Mouse (Mus musculus) layer of hippocampus, adult 11-12 months (tissue): Measurements from ENCODE around the gene Tcl1b3.
"Not testable (repeated sequence)": the region's sequence is repeated elsewhere in the genome, so short reads cannot be mapped to it uniquely, and the experiment has no call there.

ENCODE experiments used
- DNase-seq: peaks from one replicate; pipeline ENCODE4 v3.0.0; 2022; ENCODE audit warnings: low spot score

The Tcl1b3 gene

DNA sequence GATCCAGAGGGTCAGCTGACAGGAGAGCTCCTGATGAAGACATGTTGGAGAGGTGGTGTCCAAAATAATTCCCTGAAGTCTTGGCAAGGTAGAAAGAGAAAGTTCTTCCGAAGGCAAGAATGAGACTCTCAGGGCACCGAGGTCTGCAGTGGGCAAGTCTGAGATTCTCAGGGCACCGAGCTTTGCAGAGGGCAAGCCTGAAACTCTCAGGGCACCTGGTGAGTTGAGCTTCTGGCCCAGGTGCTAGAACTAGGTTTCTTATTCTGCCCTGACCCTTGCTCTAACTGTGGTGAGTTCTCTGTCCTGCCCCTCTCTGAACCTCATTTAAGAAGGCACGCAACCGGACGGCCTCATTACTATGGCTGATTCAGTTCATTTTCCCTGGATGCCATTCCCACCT lies at the start of gene Tcl1b3:
TSS of gene Tcl1b3 (plus strand) at position 301 of the 400 bp plus-strand sequence.
- not testable (repeated sequence) for DNase-seq

DNA sequence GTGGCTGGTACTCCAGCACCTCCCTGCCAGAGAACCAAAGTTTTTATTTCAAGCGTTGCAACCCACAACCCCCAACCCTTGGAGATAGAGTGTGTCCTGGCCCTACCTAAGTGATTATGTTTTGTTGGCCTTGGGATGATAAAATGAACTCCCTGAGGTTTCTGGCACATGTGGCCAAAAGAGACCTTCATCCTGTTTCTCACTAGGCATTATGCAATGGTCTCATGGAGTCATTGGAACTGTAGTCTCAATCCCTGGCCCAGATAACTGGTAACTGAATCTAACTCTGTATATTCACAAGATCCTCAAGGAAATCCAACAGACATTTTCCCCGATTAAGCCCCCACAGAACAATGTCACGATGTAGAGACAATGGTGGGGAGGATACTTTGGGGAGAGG lies 47.7 kb upstream of the Tcl1b3 start:
- no peak for DNase-seq

DNA sequence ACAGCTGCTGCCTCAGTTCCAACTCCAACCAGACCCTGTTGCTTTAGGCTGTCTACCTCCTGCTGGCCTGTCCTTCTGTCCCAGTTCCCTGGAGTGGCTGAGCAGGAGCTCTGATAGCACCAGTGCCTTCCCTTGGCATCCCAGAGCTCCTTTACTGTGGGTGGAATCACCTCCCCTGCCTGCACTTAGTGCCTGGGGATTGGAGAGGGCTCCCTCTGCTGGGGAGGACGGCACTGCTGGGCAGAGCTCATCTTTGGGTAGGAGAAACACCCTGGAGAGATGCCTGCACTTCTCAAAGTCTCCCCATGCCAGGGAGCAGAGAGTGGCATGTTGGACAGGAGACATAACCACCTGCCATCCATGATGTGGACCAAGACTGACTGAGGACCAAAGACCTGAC lies 45.9 kb upstream of the Tcl1b3 start:
- not testable (repeated sequence) for DNase-seq

- DNase-seq = no peak
These were observed 45.1 kb upstream of the Tcl1b3 start, which contains the start of gene Tcl1b2 for GRCm38 (mm10) chr12:105145714-105146113. Gene Tcl1b2, plus strand, starts transcription at chr12:105146014.

DNA sequence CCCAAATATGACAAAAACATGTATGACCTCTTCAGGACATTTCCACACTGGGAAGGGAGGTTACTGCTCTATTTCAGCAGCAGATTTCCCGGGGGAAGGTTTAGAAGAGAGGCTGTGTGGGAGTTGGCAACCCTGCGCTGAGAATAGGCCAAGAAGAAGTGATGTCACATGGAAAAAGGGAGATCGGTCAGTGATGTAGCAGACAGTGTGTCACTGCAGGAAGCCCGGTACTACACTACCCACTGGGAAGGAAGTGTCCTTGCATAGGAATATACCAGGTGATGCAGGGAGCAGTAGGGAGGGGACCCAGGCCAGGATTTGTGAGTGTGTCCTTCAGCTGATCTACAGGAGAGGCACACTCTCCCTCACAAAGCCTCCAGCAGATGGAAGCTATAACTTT lies 35.6 kb upstream of the Tcl1b3 start:
- DNase-seq = not testable (repeated sequence)

DNA sequence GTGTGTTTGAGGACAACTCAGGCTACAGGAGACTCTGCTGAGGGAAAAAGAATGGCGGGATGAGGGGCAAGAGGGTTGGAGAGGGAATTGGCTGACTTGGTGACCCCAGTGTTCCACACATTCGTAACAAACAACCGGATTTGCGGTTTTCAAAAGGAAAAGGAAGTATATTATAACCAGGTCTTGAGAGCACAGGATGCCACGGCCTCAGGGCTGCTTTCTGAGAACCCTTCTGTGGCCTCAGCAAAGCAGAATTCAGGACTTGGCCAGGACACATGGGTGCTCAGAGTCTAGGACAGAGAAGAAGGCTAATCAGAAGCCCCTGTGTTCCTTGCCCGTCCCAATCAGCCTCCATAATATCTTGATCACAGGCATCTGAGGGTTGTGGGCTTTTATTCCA lies 32.0 kb upstream of the Tcl1b3 start:
- DNase-seq = no peak

DNA sequence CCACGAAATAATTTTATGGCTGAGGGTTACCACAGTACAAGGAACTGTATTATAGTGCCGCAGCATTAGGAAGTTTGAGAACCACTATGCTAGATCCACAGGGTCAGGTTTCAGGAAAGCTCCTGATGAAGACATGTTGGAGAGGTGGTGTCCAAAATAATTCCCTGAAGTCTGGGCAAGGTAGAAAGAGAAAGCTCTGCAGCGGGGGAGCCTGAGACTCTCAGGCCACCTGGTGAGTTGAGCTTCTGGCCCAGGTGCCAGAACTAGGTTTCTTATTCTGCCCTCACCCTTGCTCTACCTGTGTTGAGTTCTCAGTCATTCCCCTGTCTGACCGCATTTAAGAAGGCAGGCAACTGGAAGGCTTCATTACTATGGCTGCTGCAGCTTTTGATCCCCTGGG lies 31.5 kb upstream of the Tcl1b3 start, which contains the start of gene Tcl1b1:
TSS of gene Tcl1b1 (plus strand) at position 301 of the 400 bp plus-strand sequence.
- DNase-seq = no peak

DNA sequence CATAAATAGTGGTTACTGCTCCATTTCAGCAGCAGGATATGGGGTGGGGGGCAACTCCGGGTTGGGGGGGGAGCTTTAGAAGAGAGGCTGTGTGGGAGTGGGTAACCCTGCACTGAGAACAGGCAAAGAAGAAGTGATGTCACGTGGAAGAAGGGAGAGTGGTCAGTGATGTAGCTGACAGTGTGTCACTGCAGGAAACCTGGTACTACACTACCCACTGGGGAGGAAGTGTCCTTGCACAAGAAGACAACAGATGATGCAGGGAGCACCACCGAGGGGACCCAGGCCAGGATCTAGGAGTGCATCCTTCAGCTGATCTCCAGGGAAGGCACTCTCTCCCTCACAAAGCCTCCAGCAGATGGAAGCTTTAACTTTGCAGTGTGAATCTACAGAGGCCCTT lies 24.1 kb upstream of the Tcl1b3 start:
- DNase-seq = no peak

DNA sequence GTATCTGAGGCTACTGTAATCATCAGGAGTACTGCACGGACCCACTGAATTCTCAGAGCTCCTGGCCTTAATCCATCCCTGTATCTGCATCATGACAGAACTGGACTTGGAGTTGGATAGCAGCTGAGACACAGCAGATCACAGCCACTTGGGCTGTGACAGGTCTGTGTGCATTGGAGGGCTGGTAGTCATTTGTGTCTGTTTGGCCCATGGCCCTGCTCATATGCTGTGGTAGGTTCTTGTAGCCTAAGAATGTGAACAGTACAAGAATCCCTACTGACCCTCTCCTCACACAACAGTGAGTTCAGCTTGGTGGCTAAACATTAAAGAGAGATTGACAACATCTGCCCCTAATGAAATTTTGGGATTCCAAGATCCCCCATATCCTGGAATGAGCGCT lies 17.5 kb upstream of the Tcl1b3 start:
- no peak for DNase-seq

- DNase-seq = peak; percentile 47
These were observed 16.5 kb upstream of the Tcl1b3 start for GRCm38 (mm10) chr12:105174318-105174717.

DNA sequence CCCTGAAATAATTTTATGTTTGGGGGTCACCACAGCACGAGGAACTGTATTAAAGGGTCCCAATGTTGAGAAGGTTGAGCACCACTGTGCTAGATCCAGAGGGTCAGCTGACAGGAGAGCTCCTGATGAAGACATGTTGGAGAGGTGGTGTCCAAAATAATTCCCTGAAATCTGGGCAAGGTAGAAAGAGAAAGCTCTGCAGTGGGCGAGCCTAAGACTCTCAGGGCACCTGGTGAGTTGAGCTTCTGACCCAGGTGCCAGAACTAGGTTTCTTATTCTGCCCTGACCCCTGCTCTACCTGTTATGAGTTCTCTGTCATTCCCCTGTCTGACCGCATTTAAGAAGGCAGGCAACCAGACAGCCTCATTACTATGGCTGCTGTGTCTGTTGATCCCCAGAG lies 14.8 kb upstream of the Tcl1b3 start, which contains the start of gene Tcl1b5:
TSS of gene Tcl1b5 (plus strand) at position 301 of the 400 bp plus-strand sequence.
- not testable (repeated sequence) for DNase-seq

DNA sequence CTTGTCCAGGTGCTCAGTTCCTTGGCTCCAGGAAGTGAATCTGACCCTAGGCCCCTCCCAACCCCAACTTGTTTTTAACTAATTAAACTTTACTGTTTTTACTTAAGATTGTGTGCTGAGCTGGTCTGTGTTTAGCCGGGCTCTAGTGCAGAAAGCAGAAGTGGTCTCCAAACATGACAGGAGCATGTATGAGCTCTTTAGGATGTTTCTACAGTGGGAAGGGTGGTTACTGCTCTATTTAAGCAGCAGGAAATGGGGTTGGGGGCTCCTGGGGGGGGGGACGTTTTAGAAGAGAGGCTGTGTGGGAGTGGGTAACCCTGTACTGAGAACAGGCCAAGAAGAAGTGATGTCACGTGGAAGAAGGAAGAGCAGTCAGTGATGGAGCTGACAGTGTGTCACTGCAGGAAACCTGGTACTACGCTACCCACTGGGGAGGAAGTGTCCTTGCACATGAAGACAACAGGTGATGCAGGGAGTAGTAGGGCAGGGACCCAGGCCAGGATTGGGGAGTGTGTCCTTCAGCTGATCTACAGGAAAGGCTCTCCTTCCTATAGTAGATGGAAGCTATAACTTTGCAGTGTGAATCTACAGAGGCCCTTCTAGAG lies 9.7 kb upstream of the Tcl1b3 start:
- DNase-seq = not testable (repeated sequence)

GRCm38 (mm10) chr12:105188980-105189379 lies 1.9 kb upstream of the Tcl1b3 start:
- peak; percentile 12 for DNase-seq

DNA sequence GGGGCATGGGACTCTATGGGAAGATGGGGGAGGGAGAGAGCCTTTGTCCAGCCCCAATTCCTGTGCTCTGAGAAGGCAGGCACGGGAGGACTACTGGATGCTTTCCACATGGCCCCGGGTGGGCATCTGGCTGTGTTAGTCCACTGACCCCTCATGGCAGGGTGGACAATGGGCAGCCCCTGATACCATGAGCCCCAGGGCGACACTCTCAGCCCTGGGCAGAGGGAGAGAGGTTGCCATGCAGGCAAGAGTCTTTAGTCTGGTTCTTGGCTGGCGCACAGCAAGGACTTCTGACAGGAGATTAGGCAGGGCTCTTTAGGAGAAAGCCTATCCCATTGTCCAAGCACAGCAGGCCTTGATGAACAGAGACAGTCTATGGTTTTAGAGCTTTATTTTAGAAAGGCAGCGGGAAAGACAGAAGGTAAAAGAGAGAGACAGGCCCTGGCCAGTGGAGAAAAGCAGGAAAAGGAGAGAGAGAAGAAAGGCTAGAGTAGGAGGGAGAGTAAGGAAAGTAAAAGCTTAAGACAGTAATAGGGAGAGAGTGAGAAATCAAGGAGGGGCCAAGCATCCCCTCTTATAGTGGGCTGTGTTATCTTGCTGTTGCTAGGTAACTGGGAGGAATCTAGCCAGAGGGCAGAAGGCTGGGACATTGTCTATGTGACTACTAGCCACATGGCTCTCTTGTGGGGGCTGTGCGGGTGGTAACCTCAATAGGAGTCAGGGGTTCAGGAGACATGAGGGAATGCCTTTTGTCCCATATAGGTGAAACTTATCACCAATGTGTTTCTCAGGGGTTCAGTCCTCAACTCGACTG lies 9.0 kb downstream of the Tcl1b3 start:
- DNase-seq = not testable (repeated sequence)

DNA sequence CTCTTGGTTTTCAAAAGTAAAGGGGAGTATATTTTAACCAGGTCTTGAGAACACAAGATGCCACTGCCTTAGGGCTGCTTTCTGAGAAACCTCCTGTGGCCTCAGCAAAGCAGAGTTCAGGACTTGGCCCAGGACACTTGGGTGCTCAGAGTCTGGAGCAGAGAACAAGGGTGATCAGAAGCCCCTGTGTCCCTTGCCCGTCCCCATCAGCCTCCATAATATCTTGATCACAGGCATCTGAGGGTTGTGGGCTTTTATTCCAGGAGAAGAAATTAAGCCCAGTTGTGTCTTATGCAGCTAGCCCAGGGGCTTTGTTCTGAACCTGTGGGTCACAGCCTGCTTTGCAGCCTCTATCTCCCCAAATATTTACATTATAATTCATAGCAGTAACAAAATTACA lies 10.8 kb downstream of the Tcl1b3 start, which contains the start of gene Tcl1b4:
TSS of gene Tcl1b4 (plus strand) at position 301 of the 400 bp plus-strand sequence.
- DNase-seq = not testable (repeated sequence)

DNA sequence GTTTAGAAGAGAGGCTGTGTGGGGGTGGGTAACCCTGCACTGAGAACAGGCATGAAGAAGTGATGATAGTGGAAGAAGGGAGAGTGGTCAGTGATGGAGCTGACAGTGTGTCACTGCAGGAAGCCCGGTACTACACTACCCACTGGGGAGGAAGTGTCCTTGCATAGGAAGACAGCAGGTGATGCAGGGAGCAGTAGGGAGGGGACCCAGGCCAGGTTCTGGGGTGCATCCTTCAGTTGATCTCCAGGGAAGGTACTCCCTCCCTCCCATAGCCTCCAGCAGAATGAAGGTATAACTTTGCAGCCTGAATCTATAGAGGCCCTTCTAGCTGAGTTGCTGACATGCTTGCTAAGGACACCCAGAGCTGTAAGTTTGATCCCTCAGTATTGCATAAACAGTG lies 16.2 kb downstream of the Tcl1b3 start:
- DNase-seq = no peak

DNA sequence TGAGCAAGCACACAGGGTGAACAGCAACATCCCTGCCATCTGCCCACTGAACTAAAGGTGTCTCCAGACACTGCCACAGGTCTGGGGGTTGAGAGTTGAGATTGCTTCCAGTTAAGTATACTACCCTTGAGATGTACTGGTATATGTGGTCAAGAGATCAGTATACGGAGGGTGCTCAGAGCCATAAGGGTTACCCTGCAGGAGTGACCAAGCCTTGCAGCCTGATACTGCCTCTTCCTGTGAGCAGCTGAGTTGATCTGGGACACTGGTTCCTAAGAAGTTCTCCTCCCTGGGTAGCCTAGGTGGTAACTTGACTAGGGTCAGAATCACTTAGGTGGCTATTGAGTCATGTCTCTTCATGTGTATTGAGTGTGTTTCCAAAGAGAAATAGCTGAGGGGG lies 17.6 kb downstream of the Tcl1b3 start:
- DNase-seq = no peak

GRCm38 (mm10) chr12:105209231-105209630 lies 18.4 kb downstream of the Tcl1b3 start:
- no peak for DNase-seq

DNA sequence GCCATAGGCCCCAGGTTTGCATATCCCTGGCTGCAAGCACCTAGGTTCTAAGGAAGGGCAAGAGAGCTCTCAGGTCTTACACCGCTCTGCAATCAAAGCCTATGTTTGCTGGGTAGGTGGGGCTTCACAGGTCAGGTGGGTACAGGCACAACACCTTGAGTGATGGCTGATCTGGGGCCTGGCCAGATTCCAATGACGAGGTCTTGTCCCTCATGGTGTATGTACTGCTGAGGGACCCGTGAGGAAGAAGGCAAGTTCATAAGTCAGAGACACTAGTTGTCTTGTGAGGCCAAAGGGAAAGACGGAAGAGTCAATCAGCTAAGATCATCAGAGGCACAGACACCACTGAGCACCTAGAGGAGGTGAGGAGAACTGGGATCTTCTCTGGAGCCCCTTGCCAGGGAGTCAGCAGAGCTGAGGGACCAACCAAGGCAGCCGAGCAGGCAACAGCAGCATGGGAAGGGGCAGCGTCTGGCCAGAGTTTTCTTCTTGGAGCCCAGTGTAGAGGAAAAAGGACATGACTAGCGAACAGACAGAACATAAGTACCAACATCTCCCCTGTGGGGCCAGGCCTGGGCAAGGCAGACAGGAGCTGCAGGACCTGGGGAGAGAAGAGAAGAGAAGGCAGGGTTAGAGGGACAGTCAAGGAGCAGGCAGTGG lies 26.4 kb downstream of the Tcl1b3 start:
- no peak for DNase-seq

GRCm38 (mm10) chr12:105222601-105223319 lies 31.9 kb downstream of the Tcl1b3 start, which contains the start of gene Tcl1:
Gene Tcl1, minus strand, starts transcription at chr12:105222793.
- DNase-seq = no peak

DNA sequence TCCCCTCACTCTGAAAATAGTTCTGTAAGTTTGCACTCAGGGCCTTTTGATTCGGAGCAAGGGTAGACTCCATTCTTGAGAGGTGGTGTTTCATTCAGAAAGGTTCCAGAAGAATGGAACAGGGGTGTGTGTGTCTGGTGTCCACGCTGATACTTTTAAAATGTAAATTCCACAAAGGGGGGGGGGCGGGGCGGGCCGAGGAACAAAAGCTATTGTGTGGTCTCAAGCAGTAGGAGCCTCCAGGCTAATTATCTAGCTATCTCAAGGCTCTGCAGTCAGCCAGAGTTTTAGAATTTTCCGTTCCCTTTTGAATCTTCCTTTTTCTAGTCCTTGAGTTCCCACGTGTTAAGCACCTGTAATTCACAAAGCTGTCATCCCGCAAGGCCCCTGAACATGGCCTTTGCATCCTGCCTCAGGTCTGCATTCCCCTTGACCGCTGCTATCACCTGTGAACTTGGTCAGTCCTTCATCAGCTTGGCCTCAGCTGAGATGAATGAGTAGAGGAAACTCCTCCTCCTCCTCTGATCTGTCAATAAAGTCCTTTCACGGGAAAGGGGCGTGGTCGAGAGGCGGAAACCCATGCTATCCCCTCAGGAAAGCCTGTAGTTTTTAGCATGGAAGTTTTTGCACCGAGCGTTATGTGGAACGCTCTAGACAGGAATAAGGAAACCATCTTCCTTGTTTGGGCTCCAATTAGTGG lies 33.9 kb downstream of the Tcl1b3 start:
- DNase-seq = no peak
